Mouse (Mus musculus) neutrophil, adult 59 days (primary cell): ENCODE measurements around the gene Pglyrp3. TPM values are rescaled to one million over a fixed set of nuclear protein-coding genes. Genes with fewer than 3 reads are reported as not detected.

Experiments
- total RNA-seq, 2 experiments: library from RNA; stranded (reverse); gene quantifications; 1 replicate in 1 of 2; 2 replicates in 1 of 2; pipeline ENCODE4 v1.2.4; 2023

The Pglyrp3 gene
- total RNA-seq: not detected

GRCm38 (mm10) chr3:92014283-92014682 lies at the start of gene Pglyrp3:
Pglyrp3 (plus strand) TSS chr3:92014583.

Other genes starting within 250 kb of the Pglyrp3 start
- not detected for gene Lor, start 68.6 kb downstream of the Pglyrp3 start, total RNA-seq
- gene Prr9, start 109.4 kb downstream of the Pglyrp3 start, total RNA-seq: not detected
- gene Lelp1, start 128.2 kb downstream of the Pglyrp3 start, total RNA-seq: not detected
- gene Sprr2a1, start 201.2 kb downstream of the Pglyrp3 start, total RNA-seq: not detected
- gene Sprr2a2, start 201.3 kb downstream of the Pglyrp3 start, total RNA-seq: not detected